Mouse (Mus musculus) intestine, embryonic 14.5 days (tissue): ENCODE results near the gene Mcmbp. TPM values are rescaled to one million over a fixed set of nuclear protein-coding genes. Genes with fewer than 3 reads are reported as not detected.

Experiments
- ATAC-seq: fragments of 200-750 bp; cut with Nextera tagmentation; replicated peaks from 2 replicates; pipeline ENCODE4 v1.8.0; 2017; ENCODE audit warnings: low read depth, moderate number of reproducible peaks, moderate TSS enrichment, moderate library complexity; ENCODE audit not compliant: low FRiP score, low TSS enrichment
- DNase-seq: peaks from one replicate; pipeline ENCODE4 v3.0.0-alpha.2; 2018; ENCODE audit warnings: low spot score
- H3K27ac ChIP-seq: fragments of 300-500 bp; sonication (generic); 2 replicates; pipeline ENCODE4 v1.5.1; 2014; ENCODE audit warnings: low read depth, mild to moderate bottlenecking, control low read depth
- H3K27me3 ChIP-seq: fragments of 300-500 bp; sonication (generic); replicated peaks from 2 replicates; pipeline ENCODE4 v1.6.1; 2014; ENCODE audit warnings: low read length, control low read depth; ENCODE audit not compliant: control insufficient read depth, insufficient read depth
- H3K36me3 ChIP-seq: fragments of 300-500 bp; sonication (generic); 2 replicates; pipeline ENCODE4 v1.6.1; 2014; ENCODE audit warnings: low read length, control low read depth; ENCODE audit not compliant: control insufficient read depth, insufficient read depth
- H3K4me1 ChIP-seq: fragments of 300-500 bp; sonication (generic); replicated peaks from 2 replicates; pipeline ENCODE4 v1.6.1; 2014; ENCODE audit warnings: low read length, control low read depth, mixed read lengths; ENCODE audit not compliant: control insufficient read depth, insufficient read depth
- H3K4me2 ChIP-seq: fragments of 300-500 bp; sonication (generic); 2 replicates; pipeline ENCODE4 v1.6.1; 2014; ENCODE audit warnings: low read length
- H3K4me3 ChIP-seq: fragments of 300-500 bp; sonication (generic); 2 replicates; pipeline ENCODE4 v1.5.1; 2014; ENCODE audit warnings: low read depth, low read length, control low read depth, mixed read lengths
- H3K9ac ChIP-seq: fragments of 300-500 bp; sonication (generic); 2 replicates; pipeline ENCODE4 v1.6.1; 2014; ENCODE audit warnings: mild to moderate bottlenecking, low read length
- H3K9me3 ChIP-seq: fragments of 300-500 bp; sonication (generic); 2 replicates; pipeline ENCODE4 v1.6.1; 2016; ENCODE audit warnings: low read length, control low read depth; ENCODE audit not compliant: control insufficient read depth
- WGBS: fragments of 180-500 bp; shearing (Covaris S2); extraction: QIAGEN DNeasy Blood & Tissue Kit; methylation state at CpG from one replicate; pipeline ENCODE4 v1.1.7; 2014; 5-methylcytosine and 5-hydroxymethylcytosine counted together
- polyA plus RNA-seq: library from polyadenylated mRNA; unstranded; fragments of >200 nt; fragmentation: Nextera tagmentation; extraction: Ambion mirVana; gene quantifications from 2 replicates; pipeline ENCODE4 v1.2.1, GENCODE M21; 2014

Gene Mcmbp
- polyA plus RNA-seq, 1 experiment from 2014 or later: 71.6 TPM

DNA sequence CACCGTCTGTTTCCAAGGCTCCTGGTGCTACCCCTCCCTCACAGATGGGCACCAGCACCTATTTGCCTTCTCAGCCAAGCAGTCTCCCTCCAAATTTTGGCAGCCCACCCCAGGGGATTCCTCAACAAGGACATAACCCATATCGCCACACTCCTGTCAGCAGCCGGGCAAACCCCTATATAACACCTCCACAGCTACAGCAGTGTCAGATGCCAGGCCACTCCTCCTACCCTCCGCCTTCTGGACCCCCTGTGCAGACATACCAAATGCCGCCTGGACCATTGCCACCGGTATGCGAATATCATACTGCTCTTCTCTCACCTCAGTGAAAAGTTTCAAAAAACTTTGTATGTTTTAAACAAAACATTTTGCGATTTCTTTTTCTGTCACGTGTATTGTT, 10.0 kb upstream of the Mcmbp start:
- DNase-seq: no peak
- no peak overlapping the region for H3K9ac ChIP-seq
- H3K4me2 ChIP-seq: no peak overlapping the region
- H3K4me1 ChIP-seq: peaks cover 26% of the 10 kb centered on the region
- peaks cover 61% of the 10 kb centered on the region for H3K36me3 ChIP-seq
- no peak overlapping the region for H3K4me3 ChIP-seq
- WGBS: 88% methylated on average over 9 of the region's 9 CpGs
- no peak for ATAC-seq
- H3K27me3 ChIP-seq: no peaks in the 10 kb centered on the region
- H3K9me3 ChIP-seq: no peaks in the 10 kb centered on the region
- no peak overlapping the region for H3K27ac ChIP-seq

- no peak overlapping the region for H3K4me2 ChIP-seq
- 0 out of 2 replicates have a peak, but pooled peaks have one; percentile 7 for ATAC-seq
Observed at GRCm38 (mm10) chr7:128748758-128749157, 8.5 kb upstream of the Mcmbp start.

GRCm38 (mm10) chr7:128746151-128746550, 5.9 kb upstream of the Mcmbp start:
- H3K9me3 ChIP-seq: no peaks in the 10 kb centered on the region
- DNase-seq: no peak
- ATAC-seq: no peak
- peak overlapping the region; percentile 80 for H3K4me2 ChIP-seq
- H3K9ac ChIP-seq: peak overlapping the region; percentile 88
- peaks cover 21% of the 10 kb centered on the region for H3K36me3 ChIP-seq
- WGBS: 84% methylated on average over 10 of the region's 10 CpGs
- peaks cover 29% of the 10 kb centered on the region for H3K4me1 ChIP-seq
- H3K27ac ChIP-seq: no peak overlapping the region
- H3K4me3 ChIP-seq: peak overlapping the region; percentile 100; the same call in 1 of the 2 replicates
- no peaks in the 10 kb centered on the region for H3K27me3 ChIP-seq

More at GRCm38 (mm10) chr7:128748758-128749157, 8.5 kb upstream of the Mcmbp start:
- Histone ChIP-seq H3K4me3 (no peak overlapping the region), H3K27me3 (no peaks in the 10 kb centered on the region), H3K27ac (no peak overlapping the region), H3K36me3 (peaks cover 46% of the 10 kb centered on the region), H3K9me3 (no peaks in the 10 kb centered on the region), H3K9ac (no peak overlapping the region), H3K4me1 (peaks cover 29% of the 10 kb centered on the region)
- peak; percentile 57 for DNase-seq
- 52% methylated on average over 3 of the region's 3 CpGs for WGBS

DNA sequence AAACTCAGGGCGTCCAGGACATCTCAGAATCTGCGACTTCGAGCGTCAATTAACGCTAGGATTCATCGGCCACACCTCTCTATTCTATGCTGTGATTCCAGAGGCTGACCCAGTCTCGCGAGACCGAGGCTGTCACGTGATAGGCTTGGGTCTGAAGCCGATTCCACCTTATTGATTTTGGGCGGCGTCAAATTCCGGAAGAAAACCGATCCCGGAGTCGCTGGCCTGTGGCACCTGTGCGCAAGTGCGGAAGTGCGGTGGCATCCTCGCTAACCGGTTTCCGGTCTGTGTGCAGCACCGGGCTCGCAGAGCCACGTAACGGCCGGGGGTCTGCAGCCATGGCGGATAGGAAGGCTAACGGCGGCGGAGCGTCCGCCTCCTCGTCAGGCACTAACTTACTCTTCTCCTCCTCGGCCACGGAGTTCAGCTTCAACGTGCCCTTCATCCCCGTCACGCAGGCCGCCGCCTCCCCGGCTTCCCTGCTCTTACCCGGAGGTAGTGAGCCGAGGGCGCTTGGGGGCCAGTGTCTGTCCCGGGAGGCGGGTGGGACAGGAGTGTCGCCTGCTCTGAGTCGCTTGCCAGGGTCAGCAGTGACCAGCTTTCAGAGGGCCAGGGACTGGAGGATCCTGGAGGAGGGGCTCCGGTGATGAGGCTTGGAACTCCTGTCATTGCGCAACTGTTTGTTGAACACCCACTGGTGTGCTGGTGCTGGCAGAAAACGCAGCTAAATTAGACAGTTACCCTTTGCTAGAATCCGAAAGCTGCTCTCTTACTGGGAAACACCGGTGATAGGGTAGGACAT, 4.6 kb upstream of the Mcmbp start, which contains the start of gene Sec23ip:
TSS of gene Sec23ip (plus strand) at position 260 of the 802 bp plus-strand sequence.
- WGBS: under 1% methylated on average over 55 of the region's 55 CpGs
- peak within 1 kb of the TSS; percentile 88 for H3K9ac ChIP-seq
- ATAC-seq (peak; percentile 88), DNase-seq (peak; percentile 96)
- H3K9me3 ChIP-seq: no peaks in the 10 kb centered on the region
- peak within 1 kb of the TSS; percentile 100 for H3K4me3 ChIP-seq
- H3K27me3 ChIP-seq: no peaks in the 10 kb centered on the region
- H3K36me3 ChIP-seq: peaks cover 8% of the 10 kb centered on the region
- peak within 1 kb of the TSS; percentile 64; the same call in 1 of the 2 replicates for H3K27ac ChIP-seq
- peaks cover 29% of the 10 kb centered on the region for H3K4me1 ChIP-seq
- peak within 1 kb of the TSS; percentile 80 for H3K4me2 ChIP-seq

- Histone ChIP-seq H3K4me3 (peak overlapping the region; percentile 100; the same call in 1 of the 2 replicates), H3K27ac (no peak overlapping the region), H3K9ac (no peak overlapping the region), H3K27me3 (no peaks in the 10 kb centered on the region), H3K4me1 (peaks cover 32% of the 10 kb centered on the region), H3K4me2 (peak overlapping the region; percentile 65), H3K36me3 (0 out of 2 replicates have a peak, but pooled peaks cover 7% of the 10 kb centered on the region), H3K9me3 (no peaks in the 10 kb centered on the region)
- ATAC-seq: no peak
- 76% methylated on average over 2 of the region's 2 CpGs for WGBS
- DNase-seq: no peak
Observed at GRCm38 (mm10) chr7:128743898-128744297, 3.6 kb upstream of the Mcmbp start.

- DNase-seq (peak; percentile 70), ATAC-seq (peak; percentile 36; the same call in 1 of the 2 replicates)
- peak overlapping the region; percentile 96 for H3K4me2 ChIP-seq
- no peaks in the 10 kb centered on the region for H3K36me3 ChIP-seq
- peaks cover 20% of the 10 kb centered on the region for H3K4me1 ChIP-seq
- peak overlapping the region; percentile 96 for H3K9ac ChIP-seq
- no peaks in the 10 kb centered on the region for H3K27me3 ChIP-seq
- WGBS: under 1% methylated on average over 79 of the region's 80 CpGs
- H3K27ac ChIP-seq: peak overlapping the region; percentile 78
- no peaks in the 10 kb centered on the region for H3K9me3 ChIP-seq
- H3K4me3 ChIP-seq: peak overlapping the region; percentile 98
Observed at GRCm38 (mm10) chr7:128739462-128740277, 625 bp downstream of the Mcmbp start.

GRCm38 (mm10) chr7:128739116-128739461, 1.2 kb downstream of the Mcmbp start:
- peak; percentile 58 for DNase-seq
- peak overlapping the region; percentile 96 for H3K4me2 ChIP-seq
- no peaks in the 10 kb centered on the region for H3K27me3 ChIP-seq
- no peaks in the 10 kb centered on the region for H3K36me3 ChIP-seq
- no peaks in the 10 kb centered on the region for H3K9me3 ChIP-seq
- no peak for ATAC-seq
- WGBS: 0% methylated on average over 15 of the region's 15 CpGs
- peak overlapping the region; percentile 96 for H3K9ac ChIP-seq
- peak overlapping the region; percentile 98 for H3K4me3 ChIP-seq
- peaks cover 18% of the 10 kb centered on the region for H3K4me1 ChIP-seq
- no peak overlapping the region for H3K27ac ChIP-seq

GRCm38 (mm10) chr7:128738041-128738440, 2.3 kb downstream of the Mcmbp start:
- Histone ChIP-seq H3K4me1 (peaks cover 17% of the 10 kb centered on the region), H3K4me2 (peak overlapping the region; percentile 96), H3K9ac (no peak overlapping the region; the same call in 1 of the 2 replicates), H3K9me3 (no peaks in the 10 kb centered on the region), H3K27me3 (no peaks in the 10 kb centered on the region), H3K4me3 (peak overlapping the region; percentile 98; the same call in 1 of the 2 replicates), H3K36me3 (no peaks in the 10 kb centered on the region), H3K27ac (no peak overlapping the region)
- WGBS: 58% methylated on average over 5 of the region's 5 CpGs
- DNase-seq: no peak
- ATAC-seq: no peak
